Mouse (Mus musculus): Measurements from ENCODE around the gene Ttc24.

Gene Ttc24

DNA sequence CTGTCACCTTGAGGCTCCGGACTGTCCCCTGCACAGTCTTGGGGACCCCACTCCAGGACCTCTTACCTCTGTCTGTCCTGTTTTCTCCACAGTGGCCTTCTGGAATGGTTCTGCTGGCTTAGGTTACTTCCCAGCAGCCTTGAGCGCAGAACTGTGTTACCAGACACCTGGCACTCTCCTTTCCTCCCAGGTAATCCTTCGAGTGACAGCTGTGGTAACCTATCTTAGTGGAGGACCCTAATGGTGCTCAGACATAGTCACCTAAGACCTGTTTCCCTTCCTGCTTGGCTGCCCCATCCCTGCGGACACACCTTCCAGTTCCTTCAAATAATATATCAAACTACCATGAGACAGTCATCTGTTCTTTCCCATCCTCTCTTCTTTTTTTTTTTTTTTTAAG lies at the start of gene Ttc24:
TSS of gene Ttc24 (minus strand) at position 101 of the 400 bp plus-strand sequence.
- no peak for ATAC-seq (ENCODE audit: insufficient number of reproducible peaks, low FRiP score, low TSS enrichment)

GRCm38 (mm10) chr3:88127636-88128035 lies 49.5 kb upstream of the Ttc24 start:
- ATAC-seq (ENCODE audit: insufficient number of reproducible peaks, low FRiP score, low TSS enrichment): no peak

- ATAC-seq (ENCODE audit: insufficient number of reproducible peaks, low FRiP score, low TSS enrichment): no peak
Observed at GRCm38 (mm10) chr3:88126181-88126580, 48.1 kb upstream of the Ttc24 start.

GRCm38 (mm10) chr3:88125195-88125594 lies 47.1 kb upstream of the Ttc24 start:
- ATAC-seq (ENCODE audit: insufficient number of reproducible peaks, low FRiP score, low TSS enrichment): no peak

DNA sequence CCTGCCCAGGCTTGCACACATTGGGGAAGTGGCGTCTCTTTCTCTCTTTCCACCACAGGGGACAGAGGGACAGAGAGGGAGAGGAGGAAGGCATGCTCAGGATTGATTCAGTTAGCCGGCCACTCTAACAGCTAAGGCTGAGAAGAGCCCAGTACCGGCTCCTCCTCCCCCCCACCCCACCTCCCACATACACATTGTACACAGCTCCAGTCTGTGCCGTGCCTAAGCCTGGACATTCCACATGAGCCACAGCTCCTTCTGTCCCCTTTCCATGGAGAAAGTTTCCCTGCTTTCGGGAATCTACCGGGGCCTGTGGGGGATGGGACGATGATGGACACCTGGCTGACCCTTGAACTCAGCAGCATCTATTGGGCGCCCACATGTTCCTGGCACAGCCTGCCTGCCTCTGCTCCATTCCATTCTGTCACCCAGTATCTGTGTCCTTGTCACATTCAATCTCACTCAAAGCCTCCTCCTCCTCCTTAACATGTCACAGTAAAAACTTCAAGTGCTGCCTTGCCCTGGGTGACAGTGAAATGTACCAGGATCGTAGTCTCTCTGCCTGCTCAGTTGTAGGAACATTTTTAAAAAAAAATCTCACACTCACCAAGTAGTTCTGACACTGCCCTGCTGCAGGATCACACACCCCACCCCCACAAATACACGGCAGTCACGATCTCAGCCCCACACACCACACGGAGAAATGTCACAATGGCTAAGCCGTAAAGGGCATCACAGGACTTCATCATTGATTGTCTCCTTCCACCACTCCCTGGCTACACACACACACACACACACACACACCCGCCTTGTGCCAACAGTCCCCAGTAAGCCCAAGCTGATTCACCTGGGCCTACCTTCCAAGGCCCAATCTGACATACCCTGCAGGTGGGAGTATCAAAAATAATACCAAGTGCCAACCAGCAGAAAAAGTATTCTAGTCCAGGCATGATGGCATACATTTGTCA lies 43.3 kb upstream of the Ttc24 start:
- ATAC-seq (ENCODE audit: insufficient number of reproducible peaks, low FRiP score, low TSS enrichment): no peak

- no peak for ATAC-seq (ENCODE audit: insufficient number of reproducible peaks, low FRiP score, low TSS enrichment)
Observed at GRCm38 (mm10) chr3:88120117-88120651, 42.1 kb upstream of the Ttc24 start.

DNA sequence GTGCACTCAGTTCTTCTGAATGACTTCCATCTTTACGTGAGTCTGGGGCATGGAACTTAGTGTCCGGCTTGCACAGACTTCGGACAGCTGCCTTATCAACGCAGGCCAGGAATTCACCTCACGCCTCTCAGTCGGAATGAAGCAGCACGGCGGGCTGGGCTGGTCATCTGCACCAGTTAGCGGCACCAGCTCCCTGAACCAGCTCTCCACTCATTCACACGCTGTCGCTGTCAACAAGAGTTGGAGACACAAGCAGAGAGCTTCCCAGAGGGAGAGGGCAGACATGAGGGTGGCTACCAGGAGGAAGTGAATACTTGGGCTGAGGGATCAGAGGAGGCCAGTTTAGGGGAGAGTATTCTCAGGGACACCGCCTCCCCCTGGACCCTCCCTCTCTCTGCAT lies 36.3 kb upstream of the Ttc24 start:
- ATAC-seq (ENCODE audit: insufficient number of reproducible peaks, low FRiP score, low TSS enrichment): no peak

- ATAC-seq (ENCODE audit: insufficient number of reproducible peaks, low FRiP score, low TSS enrichment): no peak
Observed at GRCm38 (mm10) chr3:88109126-88109525, 31.0 kb upstream of the Ttc24 start.

GRCm38 (mm10) chr3:88106126-88106525 lies 28.0 kb upstream of the Ttc24 start:
- ATAC-seq (ENCODE audit: insufficient number of reproducible peaks, low FRiP score, low TSS enrichment): no peak

DNA sequence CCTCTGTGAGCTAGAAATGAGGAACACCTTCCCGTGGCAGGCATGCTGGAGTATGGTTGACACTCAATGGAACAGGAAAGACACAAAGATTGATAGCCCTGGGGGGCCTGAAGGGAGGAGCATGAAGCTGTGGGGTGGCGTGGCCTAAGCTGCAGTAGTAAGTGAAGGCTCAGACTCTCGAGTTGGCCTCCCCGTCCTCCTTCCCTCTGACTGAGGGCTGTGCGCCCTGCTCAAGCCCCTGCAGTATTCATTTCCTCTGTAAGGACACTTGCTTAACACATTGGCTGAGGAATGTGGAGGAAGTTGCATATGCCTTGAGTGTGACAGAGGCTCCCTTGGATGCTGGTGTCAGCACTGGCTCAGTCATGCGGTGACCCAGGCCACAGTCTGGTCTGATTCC lies 24.5 kb upstream of the Ttc24 start:
- ATAC-seq (ENCODE audit: insufficient number of reproducible peaks, low FRiP score, low TSS enrichment): no peak

DNA sequence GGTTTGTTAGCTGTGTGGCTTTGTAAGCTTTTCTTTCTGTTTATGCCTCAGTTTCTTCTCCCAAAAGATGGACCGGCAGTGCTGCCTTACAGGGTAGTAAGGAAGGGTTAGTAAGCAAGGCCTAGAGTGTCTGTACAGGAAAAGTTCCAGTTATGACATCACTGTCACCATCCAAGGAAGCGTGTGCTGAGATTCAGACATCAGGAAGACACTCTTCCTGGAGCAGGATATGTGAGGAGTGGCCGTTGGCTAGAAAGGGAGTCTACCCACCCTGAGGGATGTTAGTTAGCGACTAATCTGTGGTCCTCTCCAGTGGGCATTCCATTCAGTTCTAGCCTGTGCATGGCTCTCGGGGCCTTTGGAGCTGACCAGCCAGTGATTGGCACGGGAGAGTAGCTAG lies 24.1 kb upstream of the Ttc24 start:
- ATAC-seq (ENCODE audit: insufficient number of reproducible peaks, low FRiP score, low TSS enrichment): no peak

- ATAC-seq (ENCODE audit: insufficient number of reproducible peaks, low FRiP score, low TSS enrichment): no peak
Observed at GRCm38 (mm10) chr3:88101736-88102135, 23.6 kb upstream of the Ttc24 start.

DNA sequence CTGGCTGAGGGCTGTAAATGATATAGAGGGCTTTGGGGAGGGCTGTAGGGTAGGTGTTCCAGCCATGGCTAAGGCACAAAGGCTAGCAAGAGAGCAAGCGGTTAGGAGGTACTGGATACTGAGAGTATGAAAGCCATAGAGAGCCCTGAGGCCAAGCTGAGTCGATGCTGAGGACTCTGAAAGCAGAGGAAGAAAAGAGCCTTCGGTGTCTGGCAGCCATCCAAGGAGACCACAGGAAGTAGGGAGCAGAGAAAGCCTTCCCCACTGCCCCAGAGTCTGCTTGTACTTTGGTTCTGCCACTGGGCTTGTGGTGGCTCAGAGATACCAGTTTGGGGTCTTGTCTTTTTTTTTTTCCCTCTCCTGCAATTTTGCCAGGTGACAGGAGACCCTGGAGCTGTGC lies 22.1 kb upstream of the Ttc24 start:
- no peak for ATAC-seq (ENCODE audit: insufficient number of reproducible peaks, low FRiP score, low TSS enrichment)

DNA sequence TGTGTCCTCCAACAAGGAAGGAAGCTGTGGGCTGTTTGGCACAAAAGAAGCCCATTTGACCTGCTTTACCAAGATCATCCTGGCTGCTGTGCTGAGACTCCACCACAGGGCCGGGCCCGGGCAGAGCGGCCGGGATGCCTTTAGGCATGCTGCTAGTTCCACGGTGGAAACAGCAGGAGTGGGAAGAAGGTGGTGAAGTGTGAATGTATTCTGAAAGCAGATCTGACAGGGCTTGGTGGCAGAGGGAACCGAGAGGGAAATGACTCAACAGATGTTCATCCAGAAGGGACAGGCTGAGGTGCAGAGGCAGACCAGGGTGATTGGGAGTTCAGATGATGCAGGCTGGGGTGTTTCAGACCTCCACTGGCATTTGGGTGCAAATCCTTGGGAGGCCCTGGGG lies 19.6 kb upstream of the Ttc24 start:
- no peak for ATAC-seq (ENCODE audit: insufficient number of reproducible peaks, low FRiP score, low TSS enrichment)

DNA sequence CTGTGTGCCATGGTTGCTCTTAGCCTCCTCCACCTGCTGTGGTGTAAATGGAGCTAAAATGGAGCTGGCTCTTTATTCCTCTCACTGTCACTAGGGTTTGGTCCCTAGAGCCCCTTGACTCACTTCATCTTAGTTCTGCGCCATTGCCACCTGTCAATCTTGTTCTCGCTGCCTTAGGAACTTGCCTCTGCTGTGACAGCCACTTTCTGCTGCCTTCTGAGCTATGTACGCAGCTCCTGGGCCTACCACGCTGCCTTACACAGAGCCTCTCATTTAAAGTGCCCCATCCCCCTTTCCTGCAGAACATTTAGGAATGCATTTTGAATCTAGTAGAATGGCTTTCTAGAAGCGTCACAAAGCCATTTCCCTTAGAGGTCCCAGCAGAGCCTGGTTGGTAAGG lies 16.0 kb upstream of the Ttc24 start:
- no peak for ATAC-seq (ENCODE audit: insufficient number of reproducible peaks, low FRiP score, low TSS enrichment)

DNA sequence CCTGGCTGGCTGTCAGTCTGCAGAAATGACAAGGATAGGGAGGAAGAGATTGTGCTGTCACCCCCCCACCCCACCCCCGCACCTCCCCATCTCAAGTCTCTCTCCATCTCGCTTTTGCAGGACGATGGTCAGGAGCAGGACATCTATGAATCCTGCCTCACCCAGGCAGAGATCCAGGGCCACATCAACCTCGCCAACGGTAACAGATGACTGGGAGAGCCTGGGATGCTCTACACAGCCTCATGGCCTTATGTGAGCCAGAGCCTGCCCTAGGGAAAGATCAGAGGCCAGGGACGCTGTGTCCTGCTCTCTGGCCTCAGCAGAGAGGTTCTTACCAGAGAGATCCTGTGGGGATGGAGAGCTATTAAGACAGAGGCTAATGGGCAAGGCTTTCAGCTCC lies 12.5 kb upstream of the Ttc24 start:
- ATAC-seq (ENCODE audit: insufficient number of reproducible peaks, low FRiP score, low TSS enrichment): no peak

GRCm38 (mm10) chr3:88090106-88090505 lies 12.0 kb upstream of the Ttc24 start:
- no peak for ATAC-seq (ENCODE audit: insufficient number of reproducible peaks, low FRiP score, low TSS enrichment)

DNA sequence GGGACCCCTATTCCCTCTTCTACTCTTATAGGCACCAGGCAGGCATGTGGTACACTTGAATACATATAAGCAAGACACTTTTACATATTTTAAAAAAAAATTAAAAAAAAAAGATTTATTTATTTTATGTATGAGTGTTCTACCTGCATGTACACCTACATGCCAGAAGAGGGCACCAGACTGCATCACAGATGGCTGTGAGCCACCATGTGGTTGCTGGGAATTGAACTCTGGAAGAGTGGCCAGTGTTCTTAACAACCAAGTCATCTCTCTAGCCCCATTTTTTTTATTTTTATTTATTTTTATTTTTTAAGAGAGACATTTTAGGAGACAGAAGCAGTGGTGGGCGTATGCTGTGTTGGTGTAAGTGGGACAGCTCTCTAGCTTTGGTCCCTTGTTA lies 9.6 kb upstream of the Ttc24 start:
- ATAC-seq (ENCODE audit: insufficient number of reproducible peaks, low FRiP score, low TSS enrichment): no peak

DNA sequence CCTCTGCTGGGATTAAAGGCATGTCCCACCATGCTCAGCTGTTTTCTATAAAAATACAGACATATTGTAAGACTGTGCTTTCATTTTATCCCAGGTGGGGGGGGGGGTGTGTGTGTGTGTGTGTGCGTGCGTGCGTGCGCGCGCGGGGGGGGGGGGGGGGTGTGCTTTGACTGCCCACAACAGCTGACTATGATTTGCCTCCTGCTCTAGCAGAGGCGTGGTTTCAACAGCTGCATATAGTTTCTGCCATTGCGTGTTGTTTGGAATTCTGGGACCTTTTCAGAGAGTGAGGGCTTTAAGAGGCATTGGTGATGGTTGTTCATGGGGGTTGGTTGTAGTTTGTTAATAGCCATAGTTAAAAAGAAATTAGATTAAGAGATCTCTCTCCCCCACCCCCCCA lies 7.4 kb upstream of the Ttc24 start:
- no peak for ATAC-seq (ENCODE audit: insufficient number of reproducible peaks, low FRiP score, low TSS enrichment)

DNA sequence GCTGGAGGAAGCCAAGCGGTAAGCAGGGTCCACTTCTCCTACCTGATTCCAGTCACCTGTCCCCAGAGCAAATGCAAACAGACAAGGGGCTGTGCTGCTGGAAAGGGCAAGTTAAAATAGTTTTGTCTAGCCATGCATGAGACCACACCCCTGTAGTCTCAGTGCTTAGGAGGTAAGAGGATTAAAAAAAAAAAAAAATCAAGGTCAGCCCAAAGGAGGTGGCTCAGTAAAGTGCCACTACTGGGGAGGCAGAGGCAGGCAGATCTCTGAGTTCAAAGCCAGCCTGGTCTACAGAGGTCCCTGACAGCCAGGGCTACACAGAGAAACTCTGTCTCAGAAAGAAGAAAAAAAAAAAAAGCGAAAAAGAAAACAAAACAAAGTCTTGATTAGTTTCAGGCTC lies 5.9 kb upstream of the Ttc24 start:
- ATAC-seq (ENCODE audit: insufficient number of reproducible peaks, low FRiP score, low TSS enrichment): no peak

DNA sequence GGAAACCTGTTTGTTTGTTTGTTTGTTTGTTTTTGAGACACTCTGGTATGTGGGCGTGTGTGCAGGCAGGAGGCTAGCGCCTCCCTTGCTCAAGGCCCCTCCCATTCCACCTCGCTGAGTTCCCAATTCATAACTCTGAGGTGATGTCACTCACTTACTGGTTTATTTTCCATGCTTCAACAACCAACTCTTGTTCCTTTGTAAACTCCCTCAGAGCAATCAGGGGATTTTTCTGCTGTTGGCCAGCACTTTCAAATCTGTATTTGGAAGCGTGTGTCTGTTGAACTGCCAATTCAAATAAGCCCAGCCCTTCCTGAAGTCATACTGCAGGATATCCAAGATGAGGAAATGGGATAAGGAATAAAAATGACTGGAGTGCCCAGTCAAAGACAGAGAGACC lies 4.6 kb upstream of the Ttc24 start:
- no peak for ATAC-seq (ENCODE audit: insufficient number of reproducible peaks, low FRiP score, low TSS enrichment)

DNA sequence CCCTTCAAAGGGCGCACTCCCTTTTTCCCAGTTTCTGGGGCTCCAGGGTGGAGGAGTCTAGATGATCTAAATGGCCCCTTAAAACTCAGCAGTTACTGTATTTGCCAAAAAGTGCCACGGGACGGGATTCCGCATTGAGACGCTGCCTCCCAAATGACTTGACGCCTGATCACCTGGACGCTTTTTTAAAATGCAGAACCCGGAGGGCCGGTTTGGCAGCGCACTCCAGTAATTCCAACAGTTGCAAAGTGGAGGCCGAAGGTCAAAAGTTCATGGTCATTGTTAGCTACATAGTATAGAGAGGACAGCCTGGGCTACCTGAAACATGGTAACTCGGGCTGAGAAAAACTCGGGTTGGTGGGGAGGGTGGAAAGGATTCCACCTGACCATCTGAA lies 4.1 kb upstream of the Ttc24 start:
- ATAC-seq (ENCODE audit: insufficient number of reproducible peaks, low FRiP score, low TSS enrichment): no peak

Measured in cerebellum, adult (tissue).